Mouse (Mus musculus): ENCODE results near the gene Gucd1.

- no peak for TF ChIP-seq POLR2A (IDR thresholded peaks at IDR 0.05; ENCODE audit: extremely low read depth, insufficient read depth, low read length)
- no peak for TF ChIP-seq CTCF (IDR thresholded peaks at IDR 0.05; ENCODE audit: low read depth, low read length)
Measured at GRCm38 (mm10) chr10:75304049-75304405, 213.7 kb downstream of the Gucd1 start.

All from liver, adult 2 months (tissue).